Mouse (Mus musculus): ENCODE measurements around the gene Nemf. TPM values are rescaled to one million over a fixed set of nuclear protein-coding genes. Genes with fewer than 3 reads are reported as not detected.

Nemf gene
- polyA plus RNA-seq, 1 experiment, result 0.71 TPM

GRCm38 (mm10) chr12:69262251-69262650, 94.7 kb downstream of the Nemf start:
- H3K4me3 ChIP-seq (ENCODE audit: low read depth, low read length), result no peak overlapping the region
- 94% methylated on average over 5 of the region's 5 CpGs for WGBS

More at GRCm38 (mm10) chr12:69262251-69262650, 94.7 kb downstream of the Nemf start:
- TF ChIP-seq CTCF (IDR thresholded peaks at IDR 0.05; ENCODE audit: extremely low read depth, insufficient read length, insufficient replicate concordance, low read depth, low read length) (no peak), POLR2A (IDR thresholded peaks at IDR 0.05; ENCODE audit: low read depth, low read length) (no peak)
- H3K4me1 ChIP-seq (ENCODE audit: control insufficient read depth, insufficient read depth, insufficient read length, low read length), result no peaks in the 10 kb centered on the region
- H3K27me3 ChIP-seq (ENCODE audit: control insufficient read depth, insufficient read depth, low read length), result no peaks in the 10 kb centered on the region
- no peaks in the 10 kb centered on the region for H3K36me3 ChIP-seq (ENCODE audit: control insufficient read depth, insufficient read depth, low read length)
- H3K27ac ChIP-seq (ENCODE audit: insufficient read depth, low read depth, low read length), result no peak overlapping the region

Other genes with a start within 250 kb of the Nemf start
- 1,257 and 1,611 TPM in 2 replicates for gene Rps29, start 198.0 kb downstream of the Nemf start, polyA plus RNA-seq (2012; rRNA removed)
- 0.60 and 0.90 TPM in 2 replicates for gene Lrr1, start 188.4 kb downstream of the Nemf start, polyA plus RNA-seq (2012; rRNA removed)
- 59.3 and 66.4 TPM in 2 replicates for gene Rpl36al, start 173.1 kb downstream of the Nemf start, polyA plus RNA-seq (2012; rRNA removed)
- gene Mgat2, start 173.0 kb downstream of the Nemf start, polyA plus RNA-seq (2012; rRNA removed), result 19.1 and 20.6 TPM in 2 replicates
- gene Gm49383, start 160.1 kb downstream of the Nemf start, polyA plus RNA-seq (2012; rRNA removed), result 0.51 and 1.6 TPM in 2 replicates
- 0.50 and 0.93 TPM in 2 replicates for gene Dnaaf2, start 158.7 kb downstream of the Nemf start, polyA plus RNA-seq (2012; rRNA removed)
- gene Gm49384, start 152.9 kb downstream of the Nemf start, polyA plus RNA-seq (2012; rRNA removed), result not detected in 2 replicates
- gene Pole2, start 129.0 kb downstream of the Nemf start, polyA plus RNA-seq (2012; rRNA removed), result 0.95 and 3.4 TPM in 2 replicates
- gene Klhdc1, start 116.0 kb downstream of the Nemf start, polyA plus RNA-seq (2012; rRNA removed), result 0.08 and 2.6 TPM in 2 replicates
- 18.9 and 22.6 TPM in 2 replicates for gene Klhdc2, start 60.5 kb downstream of the Nemf start, polyA plus RNA-seq (2012; rRNA removed)
- 223 and 652 TPM in 2 replicates for gene Arf6, start 15.0 kb upstream of the Nemf start, polyA plus RNA-seq (2012; rRNA removed)
- gene Gm9887, start 15.3 kb upstream of the Nemf start, polyA plus RNA-seq (2012; rRNA removed), result 1.9 and 5.4 TPM in 2 replicates
- gene Vcpkmt, start 225.9 kb upstream of the Nemf start, polyA plus RNA-seq (2012; rRNA removed), result 4.4 and 7.6 TPM in 2 replicates